Mouse (Mus musculus): ENCODE results near the gene Slc12a9. TPM values are rescaled to one million over a fixed set of nuclear protein-coding genes. Genes with fewer than 3 reads are reported as not detected.
A peak's percentile ranks its signal among the peaks of the same experiment; 100 is the strongest.

Gene Slc12a9
- total RNA-seq, 2 experiments from 2014 or later, result 28.8 to 31.5 TPM

DNA sequence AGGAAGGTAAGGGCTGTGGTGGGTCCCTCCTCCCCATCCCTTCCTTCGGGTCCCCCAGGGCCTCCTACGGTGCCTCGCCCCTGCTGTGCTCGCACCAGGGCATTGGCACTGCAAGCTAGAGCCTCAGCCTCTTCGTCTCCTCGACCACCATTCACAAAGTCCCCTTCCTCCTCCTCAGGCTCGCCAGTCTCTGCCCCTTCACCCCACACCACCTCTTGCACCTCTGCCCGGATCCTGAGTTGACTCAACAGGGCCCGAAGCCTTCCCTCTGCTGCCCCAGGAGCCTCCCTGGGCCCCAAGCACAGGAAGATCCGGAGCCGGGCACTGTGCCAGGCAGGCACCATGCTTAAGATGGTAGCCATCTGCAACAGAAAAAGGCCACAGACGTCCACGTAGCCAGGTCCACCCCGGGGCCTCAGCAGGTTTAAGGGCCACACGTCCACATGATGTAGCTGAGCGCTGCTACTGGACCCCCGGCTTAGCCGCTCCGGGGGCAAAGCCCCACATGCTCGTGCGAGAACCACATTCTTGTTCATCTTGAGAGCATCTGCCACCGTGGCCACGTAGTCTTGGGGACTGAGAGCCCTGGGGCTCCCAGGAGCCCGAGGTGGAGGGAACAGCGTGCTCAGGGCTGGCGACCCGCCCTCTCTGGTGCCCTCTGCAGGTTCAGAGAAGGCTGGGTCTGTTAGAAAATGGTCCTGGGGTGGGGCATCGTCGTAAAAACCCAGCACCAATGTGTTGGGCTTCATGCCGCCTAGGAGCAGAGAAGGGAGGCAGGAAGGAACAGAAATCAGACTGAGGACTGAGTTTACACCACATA, 18.1 kb downstream of the Slc12a9 start:
- intact Hi-C loops (cut with DNase I), result no loop called here
- peak; percentile 51 for DNase-seq

- peak; percentile 79 for DNase-seq
- intact Hi-C loops (cut with DNase I), result no loop called here
Measured at GRCm38 (mm10) chr5:137314193-137315083, 19.0 kb downstream of the Slc12a9 start, which contains the start of gene Trip6. Gene Trip6, minus strand, starts transcription at chr5:137314404.

DNA sequence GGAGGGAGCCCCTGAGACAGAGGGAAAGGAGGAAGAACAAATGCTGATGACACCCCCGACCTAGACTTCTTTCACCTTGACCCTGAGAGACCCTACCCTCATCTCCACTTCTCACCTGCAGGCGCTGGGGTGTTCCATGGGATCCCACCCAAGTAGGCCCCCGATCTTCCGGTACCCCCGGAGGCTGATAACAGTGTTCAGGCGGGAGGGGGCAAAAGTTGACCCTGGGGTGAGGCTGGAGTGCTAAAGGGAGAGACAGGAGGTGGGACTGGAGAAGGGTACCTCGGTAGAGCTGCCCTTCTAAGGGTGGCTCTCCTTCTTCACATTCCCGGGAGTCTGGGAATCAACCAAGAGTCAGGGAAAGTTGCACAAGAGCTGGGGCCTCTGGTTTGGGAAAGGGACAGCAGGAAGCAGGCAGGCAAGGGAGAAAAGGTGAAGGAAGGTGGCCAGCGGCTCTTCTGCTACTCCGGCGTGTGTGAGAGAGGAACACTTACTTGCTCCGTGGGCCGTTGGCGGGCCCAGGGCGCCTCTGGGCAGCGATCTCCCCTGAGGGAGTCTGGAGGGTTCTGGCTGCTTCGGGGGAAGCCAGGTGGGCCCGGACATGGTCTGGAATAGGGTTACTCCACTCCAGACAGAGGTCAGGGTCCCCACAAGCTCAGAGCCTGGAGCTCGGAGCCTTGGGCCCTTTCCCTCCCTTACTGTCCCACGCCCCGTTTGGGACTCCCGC, 19.8 kb downstream of the Slc12a9 start:
- intact Hi-C loops (cut with DNase I), result no loop called here
- no peak for DNase-seq

GRCm38 (mm10) chr5:137308356-137308755, 25.0 kb downstream of the Slc12a9 start:
- DNase-seq, result no peak
- intact Hi-C loops (cut with DNase I), result no loop called here

DNA sequence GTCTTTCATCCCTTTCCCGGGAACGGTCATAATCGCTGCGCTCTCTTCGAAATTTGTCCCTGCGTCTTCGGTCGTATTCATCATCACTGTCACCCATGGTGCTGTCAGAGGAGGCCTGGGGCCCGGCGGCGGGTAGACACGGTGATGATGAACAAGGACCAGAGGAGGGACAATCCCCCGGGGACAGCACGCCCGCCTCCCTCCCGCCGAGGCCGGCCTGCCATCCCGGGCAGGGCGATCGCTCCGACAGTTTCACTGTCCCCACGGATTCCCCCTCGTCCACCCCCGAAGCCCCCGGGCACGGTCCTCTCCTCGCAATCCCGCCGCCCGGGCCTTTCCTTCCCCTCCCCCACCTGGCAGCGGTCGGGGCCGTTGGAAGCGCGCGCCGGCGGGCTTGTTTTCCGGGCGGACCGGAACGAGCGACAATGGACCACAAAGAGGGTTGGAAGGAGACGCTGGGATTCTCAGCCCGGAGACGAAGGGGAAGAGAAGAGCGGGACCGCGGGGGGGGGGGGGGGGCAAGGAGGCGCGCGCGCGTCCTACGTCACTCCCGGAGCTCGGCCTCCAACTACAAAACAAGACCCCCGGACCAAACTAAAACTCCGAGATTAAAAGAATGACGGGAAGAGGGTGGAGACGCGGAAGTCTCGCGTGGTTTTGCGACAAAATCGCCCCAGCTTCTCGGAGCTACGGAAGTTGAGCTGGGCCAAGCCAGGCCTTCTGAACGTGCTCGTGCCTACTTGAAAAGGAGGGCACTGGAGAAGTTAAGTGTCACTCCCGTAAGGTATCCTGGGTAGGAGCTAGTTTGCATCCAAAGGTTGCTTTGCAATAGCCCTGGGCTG, 26.1 kb downstream of the Slc12a9 start, which contains the start of gene Srrt:
Srrt (minus strand) TSS at position 604 of the 842 bp plus-strand sequence.
- intact Hi-C loops (cut with DNase I), result no loop called here

GRCm38 (mm10) chr5:137306439-137307005, 26.9 kb downstream of the Slc12a9 start:
- intact Hi-C loops (cut with DNase I), result no loop called here
- no peak for DNase-seq

More for the DNA sequence above, 26.1 kb downstream of the Slc12a9 start, which contains the start of gene Srrt:
- DNase-seq, result peak; percentile 93

DNA sequence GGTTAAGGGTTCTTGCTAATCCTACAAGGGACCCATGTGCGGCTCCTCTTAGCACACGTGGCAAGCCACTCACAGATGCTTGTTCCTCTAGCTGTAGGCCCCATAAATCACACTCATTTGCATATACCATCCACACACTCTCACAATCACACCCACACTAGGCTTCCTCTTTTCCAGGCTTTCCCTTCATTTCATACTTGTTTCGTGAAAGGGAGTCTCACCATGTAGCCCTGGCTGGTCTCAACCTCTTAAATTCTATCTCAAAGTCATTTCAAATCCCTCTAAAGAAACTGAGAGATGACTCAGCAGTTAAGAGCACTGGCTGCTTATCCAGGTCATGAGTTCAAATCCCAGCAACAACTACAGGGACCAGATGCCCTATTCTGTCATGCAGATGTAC, 27.6 kb downstream of the Slc12a9 start:
- intact Hi-C loops (cut with DNase I), result no loop called here
- DNase-seq, result no peak

DNA sequence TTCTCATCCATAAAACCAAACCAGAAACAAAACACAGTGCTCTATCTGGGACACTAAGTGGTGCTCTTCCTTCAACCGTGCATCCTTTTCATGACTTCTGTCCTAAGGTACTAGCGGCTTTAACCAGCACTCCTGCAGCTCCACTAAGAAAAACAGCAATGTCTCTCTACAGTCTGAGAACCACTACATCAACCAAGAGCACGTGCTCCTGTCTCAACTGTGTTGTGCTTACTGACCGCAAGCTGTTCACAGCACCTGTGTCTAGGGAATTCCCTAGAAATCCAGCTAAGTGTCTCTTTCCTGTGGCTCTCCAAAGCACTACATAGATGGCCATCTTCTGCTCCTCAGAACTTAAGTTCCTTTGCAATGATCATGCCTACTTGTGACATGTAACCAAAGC, 28.6 kb downstream of the Slc12a9 start:
- no peak for DNase-seq
- intact Hi-C loops (cut with DNase I), result no loop called here

GRCm38 (mm10) chr5:137304165-137304564, 29.2 kb downstream of the Slc12a9 start:
- DNase-seq, result no peak
- intact Hi-C loops (cut with DNase I), result no loop called here

DNA sequence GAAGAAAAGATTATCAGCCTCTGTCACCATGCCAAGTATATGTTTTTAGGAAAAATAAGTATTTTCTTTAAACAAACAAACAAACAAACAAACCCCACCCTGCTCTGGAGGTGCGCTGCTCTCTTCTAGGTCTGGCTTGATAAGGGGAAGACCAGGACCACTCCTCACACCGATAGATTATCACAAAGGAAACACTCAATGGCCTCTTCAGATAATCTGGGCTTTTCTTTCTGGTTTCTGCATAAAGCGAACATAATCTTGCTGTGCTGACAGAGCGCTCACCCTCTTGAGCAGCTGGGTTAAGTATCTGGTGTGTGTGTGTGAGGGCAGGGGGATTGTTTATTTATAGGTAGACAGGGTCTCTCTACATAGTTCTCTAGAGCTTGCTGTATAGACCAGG, 29.8 kb downstream of the Slc12a9 start:
- intact Hi-C loops (cut with DNase I), result no loop called here
- DNase-seq, result no peak

- intact Hi-C loops (cut with DNase I), result no loop called here
- peak; percentile 53 for DNase-seq
Measured at GRCm38 (mm10) chr5:137301253-137301652, 32.1 kb downstream of the Slc12a9 start.

- intact Hi-C loops (cut with DNase I), result no loop called here
- no peak for DNase-seq
Measured at GRCm38 (mm10) chr5:137299240-137299639, 34.2 kb downstream of the Slc12a9 start.

DNA sequence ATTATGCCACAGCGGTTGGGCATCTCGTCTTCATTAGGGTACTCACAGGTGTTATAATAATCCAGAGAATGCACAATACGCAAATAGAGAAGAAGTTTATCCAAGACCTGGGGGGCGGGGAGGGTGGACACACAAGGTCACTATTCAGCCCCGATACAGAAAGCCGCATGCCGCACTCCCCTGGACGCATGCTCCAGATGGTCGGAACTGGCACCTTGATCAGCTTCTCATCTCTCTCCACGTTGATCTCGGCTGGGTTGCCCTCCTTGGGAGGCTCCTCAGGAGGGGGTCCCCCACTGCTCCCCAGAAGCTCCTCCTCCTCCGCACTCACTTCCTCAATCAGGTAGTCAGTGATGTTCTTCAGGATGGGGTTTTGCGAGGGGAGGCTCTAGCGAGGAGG, 36.3 kb downstream of the Slc12a9 start:
- intact Hi-C loops (cut with DNase I), result no loop called here

DNA sequence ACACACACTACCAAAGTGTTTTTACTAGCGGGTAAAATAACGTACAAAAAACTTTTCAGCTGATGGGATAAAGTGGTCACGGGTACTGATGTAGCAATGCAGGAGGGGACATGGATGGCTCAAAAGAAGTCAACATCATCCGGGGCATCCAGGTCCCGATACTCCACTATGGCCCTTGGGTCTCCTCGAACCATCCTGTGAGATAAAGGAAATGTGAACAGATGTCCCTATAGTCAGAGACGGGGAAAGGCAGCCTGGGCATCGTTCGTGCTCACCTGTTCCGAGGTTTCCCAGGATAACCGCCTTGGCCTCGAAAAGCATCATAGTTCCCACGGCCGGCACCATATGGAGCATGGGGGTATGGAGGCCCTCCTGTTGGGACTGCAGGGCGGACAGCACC, 37.7 kb downstream of the Slc12a9 start:
- DNase-seq, result no peak
- intact Hi-C loops (cut with DNase I), result no loop called here

More for the DNA sequence above, 36.3 kb downstream of the Slc12a9 start:
- no peak for DNase-seq

GRCm38 (mm10) chr5:137295296-137295695, 38.1 kb downstream of the Slc12a9 start:
- DNase-seq, result no peak
- intact Hi-C loops (cut with DNase I), result no loop called here

- no peak for DNase-seq
- intact Hi-C loops (cut with DNase I), result no loop called here
Measured at GRCm38 (mm10) chr5:137294744-137295093, 38.7 kb downstream of the Slc12a9 start.

DNA sequence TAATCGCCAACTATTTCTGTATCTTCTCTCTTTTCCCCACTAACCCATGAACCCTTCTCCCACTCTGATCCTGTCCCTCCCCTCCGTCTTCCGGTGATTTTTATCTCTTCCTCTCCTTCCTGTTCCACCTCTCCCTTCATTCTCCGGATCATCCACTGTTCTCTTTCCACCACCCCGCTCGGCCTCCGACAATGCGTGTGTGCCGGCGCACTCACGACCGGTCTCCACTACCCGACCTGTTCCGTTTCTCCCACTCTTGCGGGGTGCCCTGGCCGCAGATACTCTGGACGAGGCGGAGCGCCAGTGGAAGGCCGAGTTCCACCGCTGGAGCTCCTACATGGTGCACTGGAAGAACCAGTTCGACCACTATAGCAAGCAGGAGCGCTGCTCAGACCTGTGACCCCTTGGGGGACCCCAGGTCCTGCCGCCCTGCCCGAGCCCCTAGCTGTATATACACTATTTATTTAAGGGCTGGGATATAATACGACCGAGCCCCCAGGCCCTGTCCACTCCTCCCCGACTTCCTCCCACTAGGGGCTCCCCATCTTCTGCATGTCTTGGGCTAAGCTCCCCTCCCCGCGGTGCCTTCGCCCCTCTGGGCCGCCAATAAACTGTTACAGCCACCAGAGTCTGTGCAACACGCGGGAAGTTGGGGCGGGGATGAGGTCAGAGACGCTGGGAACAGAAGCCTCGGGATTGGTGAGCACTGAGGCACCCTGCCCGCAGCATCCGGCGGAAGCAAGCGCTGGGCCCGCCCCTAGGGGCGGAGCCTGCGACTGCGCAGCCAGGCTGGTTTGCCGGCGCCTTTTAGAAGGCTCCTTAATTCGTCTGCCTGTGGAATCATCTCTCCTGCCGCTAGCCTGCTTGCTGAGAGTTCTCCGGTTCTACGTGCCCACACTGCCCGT, 39.3 kb downstream of the Slc12a9 start, which contains the start of gene Ufsp1:
Ufsp1 (plus strand) TSS at position 791 of the 905 bp plus-strand sequence.
- peak; percentile 97 for DNase-seq
- intact Hi-C loops (cut with DNase I), result no loop called here

DNA sequence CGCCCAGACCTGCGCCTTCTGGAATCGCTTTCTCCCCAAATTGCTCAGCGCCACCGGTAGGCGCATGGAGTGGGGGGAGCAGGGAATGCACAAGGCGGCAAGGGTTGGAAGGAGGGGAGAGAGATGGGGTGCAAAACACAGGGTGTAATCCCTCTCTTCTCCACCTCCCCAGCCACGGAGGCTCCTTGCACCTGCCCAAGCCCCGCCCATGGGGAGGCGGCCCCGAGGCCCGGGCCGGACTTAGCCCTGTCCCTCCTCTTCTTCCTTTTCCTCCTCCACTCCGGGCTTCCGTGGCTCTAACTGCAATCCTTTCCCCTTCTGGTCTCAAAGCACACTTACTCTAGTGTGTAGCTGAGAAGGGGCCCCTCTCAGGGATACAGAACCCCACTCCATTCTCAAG, 40.1 kb downstream of the Slc12a9 start:
- peak; percentile 64 for DNase-seq
- intact Hi-C loops (cut with DNase I), result no loop called here

Measured in left cerebral cortex, postnatal 4 days (tissue).